In genomic region chr19:41634999-41635398, GRCm38 (mm10) we compare ENCODE assay signal across 14 mouse cellular contexts.
"Had no signal": no experiment of that assay in that cellular context is flagged by ENCODE, and none has a peak within 500 bp of the region (broad histone marks: within the 10 kb centered on the region; RNA-seq: fewer than 3 reads in every experiment).

No protein-coding gene starts in this region.

- H3K9ac ChIP-seq: liver, embryonic 13.5 days; midbrain, embryonic 12.5 days; neural tube, embryonic 12.5 days; neural tube, embryonic 15.5 days had no signal

- H3K27ac ChIP-seq: liver, embryonic 13.5 days; midbrain, embryonic 12.5 days; neural tube, embryonic 12.5 days; neural tube, embryonic 15.5 days had no signal

- H3K4me2 ChIP-seq: liver, embryonic 13.5 days; midbrain, embryonic 12.5 days; neural tube, embryonic 12.5 days; neural tube, embryonic 15.5 days had no signal

- H3K9me3 ChIP-seq: liver, embryonic 13.5 days; midbrain, embryonic 12.5 days; neural tube, embryonic 12.5 days; neural tube, embryonic 15.5 days had no signal

- H3K36me3 ChIP-seq: liver, embryonic 13.5 days; midbrain, embryonic 12.5 days had no signal

- DNase-seq: kidney, adult 18-20 months; kidney, adult 9 months; kidney, postnatal 14 days; kidney, postnatal 4 days; liver, embryonic 13.5 days; lung, adult 2 months; lung, postnatal 14 days; lung, postnatal 4 days; thymus, adult 18-20 months; thymus, postnatal 14 days; thymus, postnatal 4 days had no signal

- H3K4me1 ChIP-seq: liver, embryonic 13.5 days; midbrain, embryonic 12.5 days; neural tube, embryonic 12.5 days; neural tube, embryonic 15.5 days had no signal

- H3K27me3 ChIP-seq: liver, embryonic 13.5 days; neural tube, embryonic 12.5 days; neural tube, embryonic 15.5 days had no signal

- H3K4me3 ChIP-seq: liver, embryonic 13.5 days; midbrain, embryonic 12.5 days; neural tube, embryonic 12.5 days; neural tube, embryonic 15.5 days had no signal
